Mouse (Mus musculus) lung, embryonic 14.5 days (tissue): ENCODE results near the gene Klf7. TPM values are rescaled to one million over a fixed set of nuclear protein-coding genes. Genes with fewer than 3 reads are reported as not detected.
A peak's percentile ranks its signal among the peaks of the same experiment; 100 is the strongest.

Source experiments
- ATAC-seq: fragments of 200-750 bp; cut with Nextera tagmentation; 2 replicates; pipeline ENCODE4 v1.8.0; 2017; ENCODE audit warnings: mild to moderate bottlenecking, moderate TSS enrichment, moderate library complexity; ENCODE audit not compliant: insufficient read depth
- DNase-seq: peaks from one replicate; pipeline ENCODE4 v3.0.0-alpha.2; 2015
- H3K27ac ChIP-seq: fragments of 300-500 bp; sonication (generic); 2 replicates; pipeline ENCODE4 v1.5.1; 2014; ENCODE audit warnings: low read depth, mild to moderate bottlenecking, moderate library complexity
- H3K27me3 ChIP-seq: fragments of 300-500 bp; sonication (generic); 2 replicates; pipeline ENCODE4 v1.6.1; 2014; ENCODE audit warnings: low read length, control low read depth; ENCODE audit not compliant: insufficient read depth
- H3K36me3 ChIP-seq: fragments of 300-500 bp; sonication (generic); 2 replicates; pipeline ENCODE4 v1.6.1; 2014; ENCODE audit warnings: control low read depth; ENCODE audit not compliant: insufficient read depth
- H3K4me1 ChIP-seq: fragments of 300-500 bp; sonication (generic); 2 replicates; pipeline ENCODE4 v1.6.1; 2014; ENCODE audit warnings: antibody characterized with exemption, control low read depth; ENCODE audit not compliant: insufficient read depth
- H3K4me2 ChIP-seq: fragments of 300-500 bp; sonication (generic); 2 replicates; pipeline ENCODE4 v1.6.1; 2014; ENCODE audit warnings: mild to moderate bottlenecking
- H3K4me3 ChIP-seq: fragments of 300-500 bp; sonication (generic); 2 replicates; pipeline ENCODE4 v1.5.1; 2014; ENCODE audit warnings: low read depth, low read length
- H3K9ac ChIP-seq: fragments of 300-500 bp; sonication (generic); 2 replicates; pipeline ENCODE4 v1.6.1; 2014
- H3K9me3 ChIP-seq: fragments of 300-500 bp; sonication (generic); 2 replicates; pipeline ENCODE4 v1.6.1; 2016; ENCODE audit warnings: low read depth, low read length, control low read depth
- CTCF ChIP-seq: IDR thresholded peaks from 2 replicates; pipeline ENCODE4 v1.5.1; 2016; ENCODE audit warnings: antibody characterized with exemption, low read depth
- WGBS: fragments of 180-500 bp; shearing (Covaris S2); extraction: QIAGEN DNeasy Blood & Tissue Kit; methylation state at CpG from one replicate; pipeline ENCODE4 v1.1.7; 2014; 5-methylcytosine and 5-hydroxymethylcytosine counted together
- polyA plus RNA-seq: library from polyadenylated mRNA; unstranded; fragments of >200 nt; fragmentation: Nextera tagmentation; extraction: Ambion mirVana; gene quantifications from 2 replicates; pipeline ENCODE4 v1.2.1, GENCODE M21; 2014

Gene Klf7
- polyA plus RNA-seq, 1 experiment from 2014 or later: 17.7 TPM

DNA sequence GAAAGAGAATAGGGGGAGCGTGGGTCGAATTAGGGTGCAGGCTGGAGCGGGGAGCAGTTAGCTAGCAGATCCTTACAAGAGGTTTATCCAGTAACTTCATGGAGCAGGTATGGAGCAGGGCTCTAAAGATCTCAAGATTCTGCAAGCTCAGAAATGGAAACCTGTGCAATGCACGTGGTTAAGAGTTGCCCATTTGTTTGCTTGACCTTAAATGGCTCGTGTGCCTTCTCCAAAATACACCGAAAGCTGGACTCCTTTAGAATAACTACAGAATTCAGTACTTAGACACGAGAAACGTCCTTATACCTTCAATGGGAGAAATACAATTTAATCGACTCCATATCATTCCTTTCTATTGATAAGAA, 366 bp upstream of the Klf7 start:
- Histone ChIP-seq H3K9me3 (no peaks in the 10 kb centered on the region), H3K4me1 (peaks cover 7% of the 10 kb centered on the region; the same call in 1 of the 2 replicates), H3K27ac (peak overlapping the region; percentile 100), H3K4me2 (peak overlapping the region; percentile 88), H3K4me3 (peak overlapping the region; percentile 76), H3K27me3 (no peaks in the 10 kb centered on the region), H3K9ac (peak overlapping the region; percentile 99), H3K36me3 (no peaks in the 10 kb centered on the region)
- DNase-seq: peak; percentile 13
- no peak for TF ChIP-seq CTCF
- no peak for ATAC-seq
- WGBS: 18% methylated on average over 9 of the region's 9 CpGs

DNA sequence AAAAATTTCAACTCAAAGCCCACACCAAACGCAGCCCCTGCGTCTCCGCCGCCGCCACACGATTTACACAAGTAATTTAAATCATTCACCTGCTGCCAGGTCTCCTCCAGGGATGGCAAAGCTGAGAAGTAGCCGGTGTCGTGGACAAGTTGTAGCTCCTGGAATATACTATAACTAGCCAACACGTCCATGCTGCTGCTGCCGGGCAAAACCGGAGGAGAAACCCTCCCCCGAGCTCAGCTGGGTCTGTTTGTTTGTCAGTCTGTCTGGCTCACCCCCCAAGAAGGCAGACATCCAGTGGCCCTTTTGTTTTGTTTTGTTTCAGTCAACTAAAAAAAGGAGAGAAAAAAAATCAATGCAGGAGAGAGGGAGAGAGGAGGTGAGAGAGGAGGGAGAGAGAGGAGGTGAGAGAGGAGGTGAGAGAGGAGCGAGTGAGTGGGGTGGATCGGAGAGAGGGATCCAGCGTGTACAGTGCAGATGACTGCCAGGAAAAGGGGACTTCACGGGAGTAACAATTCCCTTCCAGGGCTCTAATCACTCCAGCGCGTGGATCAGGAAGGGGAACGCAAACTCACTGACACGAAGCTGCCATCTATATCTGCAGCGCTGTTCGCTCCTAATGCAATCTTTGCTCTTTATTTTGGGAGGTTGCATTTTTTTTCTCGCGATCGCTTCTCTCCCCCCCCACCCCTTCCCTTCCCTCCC, 1.1 kb downstream of the Klf7 start:
- Histone ChIP-seq H3K9ac (peak overlapping the region; percentile 79), H3K9me3 (no peaks in the 10 kb centered on the region), H3K27me3 (no peaks in the 10 kb centered on the region), H3K4me3 (peak overlapping the region; percentile 76), H3K4me1 (peaks cover 8% of the 10 kb centered on the region; the same call in 1 of the 2 replicates), H3K36me3 (no peaks in the 10 kb centered on the region), H3K4me2 (peak overlapping the region; percentile 88), H3K27ac (peak overlapping the region; percentile 100)
- no peak for TF ChIP-seq CTCF
- ATAC-seq (peak; percentile 59), DNase-seq (peak; percentile 62)
- WGBS: under 1% methylated on average over 25 of the region's 25 CpGs

DNA sequence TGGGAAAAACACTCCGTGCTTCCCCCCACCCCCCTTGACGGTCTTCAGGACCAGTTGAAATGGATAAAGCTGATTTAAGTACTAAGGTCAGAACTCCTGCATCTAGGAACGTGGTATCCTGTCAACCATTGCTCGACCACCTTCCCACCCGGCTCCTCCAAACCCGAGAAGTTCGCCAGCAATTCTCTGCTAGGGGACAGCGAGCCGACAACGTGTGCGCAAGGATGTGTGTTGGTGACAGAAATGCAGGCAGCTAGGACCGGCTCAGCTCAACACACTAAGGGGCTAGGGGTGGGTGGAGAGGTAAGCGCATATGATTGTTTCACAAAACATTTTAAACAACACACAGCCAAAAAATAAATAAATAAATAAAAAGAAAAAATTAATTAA, 1.7 kb downstream of the Klf7 start:
- DNase-seq (peak; percentile 61), ATAC-seq (no peak)
- Histone ChIP-seq H3K36me3 (no peaks in the 10 kb centered on the region), H3K27ac (peak overlapping the region; percentile 100), H3K9me3 (no peaks in the 10 kb centered on the region), H3K9ac (peak overlapping the region; percentile 79), H3K27me3 (no peaks in the 10 kb centered on the region), H3K4me1 (peaks cover 8% of the 10 kb centered on the region; the same call in 1 of the 2 replicates), H3K4me3 (peak overlapping the region; percentile 76), H3K4me2 (peak overlapping the region; percentile 88)
- TF ChIP-seq CTCF: no peak
- WGBS: under 1% methylated on average over 13 of the region's 13 CpGs

GRCm38 (mm10) chr1:64119851-64120250, 2.2 kb downstream of the Klf7 start:
- peak overlapping the region; percentile 79 for H3K9ac ChIP-seq
- peak overlapping the region; percentile 76 for H3K4me3 ChIP-seq
- ATAC-seq: no peak
- DNase-seq: peak; percentile 56
- H3K4me1 ChIP-seq: peaks cover 8% of the 10 kb centered on the region; the same call in 1 of the 2 replicates
- TF ChIP-seq CTCF: no peak
- no peaks in the 10 kb centered on the region for H3K9me3 ChIP-seq
- peak overlapping the region; percentile 100 for H3K27ac ChIP-seq
- peak overlapping the region; percentile 88 for H3K4me2 ChIP-seq
- H3K36me3 ChIP-seq: no peaks in the 10 kb centered on the region
- 2% methylated on average over 8 of the region's 8 CpGs for WGBS
- no peaks in the 10 kb centered on the region for H3K27me3 ChIP-seq

DNA sequence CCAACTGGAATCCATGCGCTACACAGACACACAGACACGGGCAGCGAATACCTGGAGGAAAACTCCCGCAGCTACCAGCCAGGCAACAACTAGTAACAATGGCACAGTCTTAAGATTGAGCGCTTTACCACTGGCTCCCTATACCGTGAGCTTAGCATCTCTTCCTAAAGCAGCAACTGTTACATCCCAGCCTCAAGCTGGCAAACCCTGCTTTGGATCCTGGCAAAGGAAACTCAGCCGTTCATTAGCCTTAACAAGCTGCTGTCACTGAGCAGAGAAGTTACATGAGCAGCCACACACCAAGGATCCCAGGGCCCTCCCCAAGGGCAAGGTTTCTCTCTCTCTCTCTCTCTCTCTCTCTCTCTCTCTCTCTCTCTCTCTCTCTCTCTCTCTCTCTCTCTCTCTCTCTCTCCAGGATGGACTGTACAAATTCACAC, 2.7 kb downstream of the Klf7 start:
- 7% methylated on average over 7 of the region's 7 CpGs for WGBS

DNA sequence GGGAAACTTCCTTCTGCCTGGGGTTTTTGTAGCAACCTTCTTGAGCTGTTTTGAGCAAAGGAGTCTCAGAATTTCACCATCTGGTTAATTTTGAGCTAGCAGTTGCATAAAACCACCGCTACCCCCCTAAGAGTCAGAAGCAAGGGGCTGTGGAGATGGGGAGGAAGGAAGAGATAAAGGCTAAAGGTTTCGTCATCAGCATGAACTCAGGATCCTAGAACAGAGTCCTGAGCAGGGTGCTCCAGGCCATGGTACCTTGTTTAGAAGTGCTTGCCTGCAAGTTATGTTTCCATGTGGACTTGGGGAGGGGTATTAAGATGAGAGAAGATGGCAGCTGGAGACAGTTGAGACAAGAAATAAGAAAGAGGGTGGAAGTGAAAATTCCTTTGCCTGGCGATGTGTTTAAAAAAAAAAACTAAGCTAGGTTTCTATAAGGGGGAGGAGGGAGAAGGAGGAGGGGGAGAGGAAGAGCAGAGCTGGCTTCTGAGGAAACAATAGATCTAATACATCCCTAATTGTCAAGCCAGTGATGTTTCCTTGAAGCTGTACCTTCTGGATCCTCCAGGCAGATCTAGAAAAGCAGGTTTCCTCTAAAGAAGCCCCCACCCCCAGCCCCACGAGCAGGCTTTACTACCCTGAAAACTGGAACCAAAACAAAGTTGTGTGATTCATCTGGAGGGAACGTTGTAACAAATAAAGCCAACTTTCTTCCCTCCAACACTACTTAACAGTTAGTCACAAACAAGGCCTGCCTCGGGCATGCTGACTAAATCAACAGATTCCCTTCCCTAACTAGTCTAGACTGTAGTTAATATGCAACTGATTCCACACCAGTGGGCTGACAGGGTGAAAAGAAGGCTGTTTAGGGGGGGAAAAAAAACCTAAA, 3.6 kb downstream of the Klf7 start:
- WGBS: 29% methylated on average over 6 of the region's 6 CpGs
- Histone ChIP-seq H3K4me1 (peaks cover 8% of the 10 kb centered on the region; the same call in 1 of the 2 replicates), H3K4me3 (peak overlapping the region; percentile 76), H3K4me2 (peak overlapping the region; percentile 88), H3K9ac (peak overlapping the region; percentile 79), H3K27ac (peak overlapping the region; percentile 100; the same call in 1 of the 2 replicates), H3K36me3 (no peaks in the 10 kb centered on the region), H3K9me3 (no peaks in the 10 kb centered on the region), H3K27me3 (no peaks in the 10 kb centered on the region)
- no peak for TF ChIP-seq CTCF
- ATAC-seq (no peak), DNase-seq (no peak)

More for the DNA sequence above, 2.7 kb downstream of the Klf7 start:
- peak; percentile 65 for DNase-seq
- H3K9me3 ChIP-seq: no peaks in the 10 kb centered on the region
- peak overlapping the region; percentile 100 for H3K27ac ChIP-seq
- peak overlapping the region; percentile 88 for H3K4me2 ChIP-seq
- H3K36me3 ChIP-seq: no peaks in the 10 kb centered on the region
- peak overlapping the region; percentile 76 for H3K4me3 ChIP-seq
- no peaks in the 10 kb centered on the region for H3K27me3 ChIP-seq
- peak overlapping the region; percentile 79 for H3K9ac ChIP-seq
- H3K4me1 ChIP-seq: peaks cover 8% of the 10 kb centered on the region; the same call in 1 of the 2 replicates
- no peak for TF ChIP-seq CTCF
- ATAC-seq: no peak
